Mouse (Mus musculus) myocyte (in vitro differentiated cells): ENCODE measurements at regions not wholly inside any gene's neighbourhood (a gene's known extent, or its start where the extent isn't known, plus 50 kb on each side); places are given as distances from the start of the nearest gene placed in this dataset.
A peak's percentile ranks its signal among the peaks of the same experiment; 100 is the strongest.

Source experiments
- H3K27me3 ChIP-seq: one replicate; pipeline ENCODE4 v1.6.1; 2011; ENCODE audit not compliant: control insufficient read depth, insufficient read depth, insufficient read length
- H3K36me3 ChIP-seq: one replicate; pipeline ENCODE4 v1.6.1; 2011; ENCODE audit not compliant: control insufficient read depth, insufficient read depth
- H3K4me2 ChIP-seq: one replicate; pipeline ENCODE4 v1.6.1; 2011; ENCODE audit warnings: low read depth, control low read depth
- H3K4me3 ChIP-seq: one replicate; pipeline ENCODE4 v1.5.1; 2011; ENCODE audit warnings: mild to moderate bottlenecking, control low read depth, moderate library complexity
- H3K79me2 ChIP-seq: one replicate; pipeline ENCODE4 v1.6.1; 2011; ENCODE audit not compliant: control insufficient read depth, insufficient read depth
- H3ac ChIP-seq: one replicate; pipeline ENCODE4 v1.6.1; 2011; ENCODE audit not compliant: control insufficient read depth, insufficient read length
- CEBPB ChIP-seq: IDR thresholded peaks from 2 replicates; pipeline ENCODE4 v1.6.1; 2011; ENCODE audit warnings: mild to moderate bottlenecking, moderate library complexity; ENCODE audit not compliant: poor library complexity, insufficient read depth, severe bottlenecking
- E2F4 ChIP-seq: IDR thresholded peaks from one replicate; pipeline ENCODE4 v1.6.1; 2011; ENCODE audit warnings: mild to moderate bottlenecking, control low read depth, moderate library complexity; ENCODE audit not compliant: insufficient read depth
- MAX ChIP-seq: IDR thresholded peaks from one replicate; pipeline ENCODE4 v1.6.1; 2011; ENCODE audit warnings: low read depth, mild to moderate bottlenecking, control low read depth
- MYOD1 ChIP-seq, 3 experiments: IDR thresholded peaks; one replicate each; pipeline ENCODE4 v1.6.1; 2011; ENCODE audit warnings: control low read depth in 2 of 3, low read depth in 2 of 3, mild to moderate bottlenecking in 2 of 3, moderate library complexity in 1 of 3; ENCODE audit not compliant: insufficient read length in 2 of 3, control insufficient read depth in 1 of 3
- MYOG ChIP-seq, 3 experiments: IDR thresholded peaks; one replicate each; pipeline ENCODE4 v1.6.1; 2011; ENCODE audit warnings: control low read depth in 2 of 3, low read depth in 2 of 3, mild to moderate bottlenecking in 2 of 3; ENCODE audit not compliant: insufficient read length in 2 of 3, control insufficient read depth in 1 of 3, insufficient read depth in 1 of 3
- POLR2A ChIP-seq: IDR thresholded peaks from one replicate; pipeline ENCODE4 v1.6.1; 2011; ENCODE audit warnings: low read depth, mild to moderate bottlenecking, control low read depth, moderate library complexity; ENCODE audit not compliant: insufficient read length
- POLR2AphosphoS2 ChIP-seq: IDR thresholded peaks from one replicate; pipeline ENCODE4 v1.6.1; 2011; ENCODE audit warnings: low read depth, control low read depth; ENCODE audit not compliant: insufficient read length
- REST ChIP-seq: IDR thresholded peaks from one replicate; pipeline ENCODE4 v1.6.1; 2011; ENCODE audit warnings: mild to moderate bottlenecking, control low read depth, moderate library complexity; ENCODE audit not compliant: insufficient read depth, insufficient read length
- SRF ChIP-seq: IDR thresholded peaks from one replicate; pipeline ENCODE4 v1.6.1; 2011; ENCODE audit warnings: low read depth; ENCODE audit not compliant: control insufficient read depth, insufficient read length
- TCF12 ChIP-seq: IDR thresholded peaks from one replicate; pipeline ENCODE4 v1.6.1; 2011; ENCODE audit warnings: mild to moderate bottlenecking, control low read depth; ENCODE audit not compliant: poor library complexity, insufficient read depth, severe bottlenecking
- TCF3 ChIP-seq: IDR thresholded peaks from one replicate; pipeline ENCODE4 v1.6.1; 2011; ENCODE audit warnings: low read depth, control low read depth; ENCODE audit not compliant: insufficient read length
- USF1 ChIP-seq: IDR thresholded peaks from one replicate; pipeline ENCODE4 v1.6.1; 2011; ENCODE audit warnings: low read depth, mild to moderate bottlenecking, control low read depth, moderate library complexity

DNA sequence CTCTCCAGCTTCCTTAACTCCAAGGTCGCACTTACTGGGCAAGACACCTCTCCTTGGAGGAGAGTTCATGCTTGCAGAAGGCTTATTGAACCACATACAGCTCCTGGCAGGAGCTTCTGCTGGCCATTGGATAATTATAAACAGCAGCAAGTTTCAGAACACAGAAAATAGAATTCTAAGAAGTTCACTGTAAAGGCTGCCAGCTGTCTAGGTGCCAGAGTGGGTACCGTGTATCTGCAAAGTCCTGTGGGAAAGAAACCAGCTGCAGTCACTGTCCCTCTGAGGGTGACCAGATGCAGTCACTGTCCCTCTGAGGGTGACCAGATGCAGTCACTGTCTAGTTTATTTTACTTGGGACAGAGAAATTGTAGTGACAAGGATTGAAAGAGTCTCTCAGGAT is 291.1 kb upstream of the Lsamp start:
- no peaks in the 10 kb centered on the region for H3K79me2 ChIP-seq
- TF ChIP-seq TCF12 (no peak), TCF3 (no peak), CEBPB (no peak), MYOD1 (IDR thresholded peaks at IDR 0.05; ENCODE audit: control insufficient read depth in 1 of 3, insufficient read length in 2 of 3, low read depth in 2 of 3) (no peak), REST (no peak), POLR2A (no peak), MYOG (IDR thresholded peaks at IDR 0.05; ENCODE audit: control insufficient read depth in 1 of 3, insufficient read depth in 1 of 3, insufficient read length in 2 of 3, low read depth in 2 of 3) (no peak), POLR2AphosphoS2 (no peak), SRF (no peak), E2F4 (no peak), USF1 (no peak), MAX (no peak)

DNA sequence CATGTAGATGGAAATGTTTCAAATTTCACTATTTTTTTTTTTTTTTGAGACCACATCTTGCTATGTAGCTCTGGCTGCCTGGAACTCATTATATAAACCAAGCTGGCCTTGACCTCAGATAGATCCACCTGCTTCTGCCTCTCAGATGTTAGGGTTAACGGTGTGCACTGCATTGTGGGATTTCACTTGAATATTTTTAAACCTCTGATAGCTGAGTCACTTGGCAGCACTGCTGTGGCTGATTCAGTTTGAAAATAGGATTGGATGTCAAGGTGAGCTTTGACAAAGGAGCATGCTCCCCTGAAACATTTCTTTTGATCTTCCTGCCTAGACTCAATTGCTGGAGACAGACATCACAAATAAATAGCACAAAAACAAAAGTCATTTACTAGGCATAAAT is 288.3 kb upstream of the Lsamp start:
- Histone ChIP-seq H3K79me2 (no peaks in the 10 kb centered on the region), H3K36me3 (no peaks in the 10 kb centered on the region), H3ac (no peak overlapping the region), H3K4me3 (no peak overlapping the region), H3K27me3 (no peaks in the 10 kb centered on the region), H3K4me2 (no peak overlapping the region)
- TF ChIP-seq MYOD1 (IDR thresholded peaks at IDR 0.05; ENCODE audit: control insufficient read depth in 1 of 3, insufficient read length in 2 of 3, low read depth in 2 of 3) (peak in 1 of 3 experiments; percentile 38), CEBPB (no peak), SRF (no peak), USF1 (no peak), POLR2AphosphoS2 (no peak)

More for the DNA sequence above, 291.1 kb upstream of the Lsamp start:
- Histone ChIP-seq H3ac (no peak overlapping the region), H3K4me2 (no peak overlapping the region), H3K4me3 (no peak overlapping the region), H3K27me3 (no peaks in the 10 kb centered on the region), H3K36me3 (no peaks in the 10 kb centered on the region)

DNA sequence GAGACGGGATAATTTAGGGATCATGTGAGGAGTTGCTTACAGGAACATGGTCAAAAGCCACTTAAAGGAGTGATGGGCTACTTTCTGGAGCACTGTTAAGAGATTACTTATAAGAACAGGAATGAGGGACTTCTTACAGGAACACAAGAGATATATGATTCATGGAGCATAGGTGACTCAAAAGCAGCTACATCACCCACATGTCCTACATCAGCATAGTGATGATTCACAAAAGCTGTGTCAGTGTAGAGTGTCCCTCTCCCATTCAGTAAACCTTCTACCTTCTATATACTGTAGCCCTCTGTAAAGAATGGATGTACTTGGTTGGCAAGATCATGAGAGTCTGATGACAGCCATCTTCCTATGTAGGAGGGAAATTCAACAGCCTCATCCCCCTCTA is 285.0 kb upstream of the Lsamp start:
- no peak overlapping the region for H3K4me2 ChIP-seq
- no peak overlapping the region for H3K4me3 ChIP-seq
- no peaks in the 10 kb centered on the region for H3K36me3 ChIP-seq
- no peak overlapping the region for H3ac ChIP-seq
- TF ChIP-seq MYOG (IDR thresholded peaks at IDR 0.05; ENCODE audit: control insufficient read depth in 1 of 3, insufficient read depth in 1 of 3, insufficient read length in 2 of 3, low read depth in 2 of 3), result no peak
- TF ChIP-seq CEBPB, result no peak
- TF ChIP-seq USF1, result no peak
- no peak for TF ChIP-seq POLR2AphosphoS2
- TF ChIP-seq TCF3, result no peak
- TF ChIP-seq REST, result no peak
- TF ChIP-seq MAX, result no peak
- TF ChIP-seq SRF, result no peak
- H3K27me3 ChIP-seq, result no peaks in the 10 kb centered on the region
- no peaks in the 10 kb centered on the region for H3K79me2 ChIP-seq

GRCm38 (mm10) chr16:39706131-39706530 is 278.0 kb upstream of the Lsamp start:
- Histone ChIP-seq H3K79me2 (no peaks in the 10 kb centered on the region), H3ac (no peak overlapping the region), H3K4me3 (no peak overlapping the region), H3K36me3 (no peaks in the 10 kb centered on the region), H3K27me3 (no peaks in the 10 kb centered on the region), H3K4me2 (no peak overlapping the region)
- TF ChIP-seq CEBPB, result no peak
- no peak for TF ChIP-seq TCF12
- no peak for TF ChIP-seq USF1

DNA sequence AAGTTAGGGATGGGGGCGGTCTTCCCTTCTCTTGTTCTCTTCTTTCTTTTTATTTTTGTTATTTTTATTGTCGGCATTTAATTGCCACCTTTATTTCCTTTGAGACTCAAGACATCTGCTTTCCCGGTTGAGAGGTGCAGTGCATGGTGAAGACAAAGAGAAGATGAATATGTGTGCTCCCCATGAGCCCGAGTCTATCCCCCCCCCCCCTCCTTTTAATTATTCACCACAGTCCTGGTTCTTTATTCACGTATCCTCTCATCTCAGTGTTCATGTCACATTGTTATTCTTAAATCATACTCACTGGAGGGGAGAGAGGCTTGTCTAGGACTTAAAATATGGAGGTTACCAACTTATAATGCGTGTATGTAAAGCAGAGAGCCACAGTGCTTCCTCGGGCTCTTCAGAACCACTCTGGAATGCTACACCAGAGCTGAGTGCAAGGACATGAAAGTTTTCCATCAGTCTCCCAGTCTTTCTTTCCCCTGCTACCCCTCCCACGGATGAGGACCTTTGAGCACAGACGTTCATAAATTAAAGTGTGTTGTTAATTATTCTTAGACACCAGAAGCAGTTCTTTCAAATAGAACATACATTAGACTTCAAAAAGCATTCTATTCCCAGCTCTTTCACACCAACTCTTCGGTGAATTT is 274.6 kb upstream of the Lsamp start:
- no peaks in the 10 kb centered on the region for H3K79me2 ChIP-seq
- no peaks in the 10 kb centered on the region for H3K27me3 ChIP-seq
- no peak for TF ChIP-seq SRF
- TF ChIP-seq MAX, result no peak
- TF ChIP-seq MYOD1 (IDR thresholded peaks at IDR 0.05; ENCODE audit: control insufficient read depth in 1 of 3, insufficient read length in 2 of 3, low read depth in 2 of 3), result no peak
- no peak for TF ChIP-seq E2F4
- TF ChIP-seq TCF12, result no peak
- no peak for TF ChIP-seq POLR2A
- TF ChIP-seq REST, result no peak
- TF ChIP-seq CEBPB, result no peak
- TF ChIP-seq MYOG (IDR thresholded peaks at IDR 0.05; ENCODE audit: control insufficient read depth in 1 of 3, insufficient read depth in 1 of 3, insufficient read length in 2 of 3, low read depth in 2 of 3), result no peak

More for the DNA sequence above, 274.6 kb upstream of the Lsamp start:
- H3ac ChIP-seq, result no peak overlapping the region
- no peaks in the 10 kb centered on the region for H3K36me3 ChIP-seq
- no peak overlapping the region for H3K4me2 ChIP-seq
- H3K4me3 ChIP-seq, result no peak overlapping the region
